Mouse (Mus musculus) kidney, embryonic 14.5 days (tissue): ENCODE data around the gene Xcr1. TPM values are rescaled to one million over a fixed set of nuclear protein-coding genes. Genes with fewer than 3 reads are reported as not detected.
A peak's percentile ranks its signal among the peaks of the same experiment; 100 is the strongest.

Experiments
- ATAC-seq: fragments of 200-750 bp; cut with Nextera tagmentation; 2 replicates; pipeline ENCODE4 v1.8.0; 2017; ENCODE audit warnings: moderate number of reproducible peaks, mild to moderate bottlenecking, moderate TSS enrichment, moderate library complexity; ENCODE audit not compliant: low FRiP score, low TSS enrichment
- H3K27ac ChIP-seq: fragments of 300-500 bp; sonication (generic); 2 replicates; pipeline ENCODE4 v1.5.1; 2014; ENCODE audit warnings: low read depth, mild to moderate bottlenecking, low read length, moderate library complexity, mixed read lengths
- H3K27me3 ChIP-seq: fragments of 300-500 bp; sonication (generic); 2 replicates; pipeline ENCODE4 v1.6.1; 2014; ENCODE audit warnings: mild to moderate bottlenecking, low read length; ENCODE audit not compliant: control insufficient read depth, insufficient read depth
- H3K36me3 ChIP-seq: fragments of 300-500 bp; sonication (generic); 2 replicates; pipeline ENCODE4 v1.6.1; 2014; ENCODE audit warnings: low read length, mixed read lengths; ENCODE audit not compliant: control insufficient read depth, insufficient read depth
- H3K4me1 ChIP-seq: fragments of 300-500 bp; sonication (generic); 2 replicates; pipeline ENCODE4 v1.6.1; 2014; ENCODE audit warnings: low read length, mixed read lengths; ENCODE audit not compliant: control insufficient read depth, insufficient read depth
- H3K4me2 ChIP-seq: fragments of 300-500 bp; sonication (generic); replicated peaks from 2 replicates; pipeline ENCODE4 v1.6.1; 2014; ENCODE audit warnings: low read depth, mild to moderate bottlenecking, low read length
- H3K4me3 ChIP-seq: fragments of 300-500 bp; sonication (generic); 2 replicates; pipeline ENCODE4 v1.5.1; 2014; ENCODE audit warnings: mild to moderate bottlenecking, low read length
- H3K9ac ChIP-seq: fragments of 300-500 bp; sonication (generic); 2 replicates; pipeline ENCODE4 v1.6.1; 2014; ENCODE audit warnings: low read depth, mild to moderate bottlenecking, low read length, moderate library complexity
- H3K9me3 ChIP-seq: fragments of 300-500 bp; sonication (generic); 2 replicates; pipeline ENCODE4 v1.6.1; 2016; ENCODE audit warnings: low read length; ENCODE audit not compliant: control insufficient read depth
- WGBS: fragments of 180-500 bp; shearing (Covaris S2); extraction: QIAGEN DNeasy Blood & Tissue Kit; methylation state at CpG from one replicate; pipeline ENCODE4 v1.1.7; 2014; 5-methylcytosine and 5-hydroxymethylcytosine counted together
- polyA plus RNA-seq: library from polyadenylated mRNA; unstranded; fragments of >200 nt; fragmentation: Nextera tagmentation; extraction: Ambion mirVana; gene quantifications from 2 replicates; pipeline ENCODE4 v1.2.1, GENCODE M21; 2014

The Xcr1 gene
- polyA plus RNA-seq, result not detected in 2 replicates

DNA sequence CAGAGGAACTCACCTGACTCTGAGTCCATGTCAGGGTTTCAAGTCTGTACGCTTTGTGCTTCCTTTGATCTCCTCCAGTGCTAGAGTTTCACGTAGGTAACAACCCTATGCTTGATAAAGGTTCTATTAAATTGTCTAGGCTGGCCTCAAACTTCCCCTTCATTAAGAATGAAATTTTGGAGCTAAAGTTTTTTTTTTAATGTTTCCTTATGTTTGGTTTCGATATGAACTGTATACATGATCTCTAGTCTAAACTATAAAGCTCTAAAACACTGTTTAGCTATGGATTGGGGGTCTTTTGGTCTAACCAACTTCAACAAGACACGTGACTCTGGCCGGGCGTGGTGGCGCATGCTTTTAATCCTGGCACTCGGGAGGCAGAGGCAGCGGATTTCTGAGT is at the start of gene Xcr1:
TSS of gene Xcr1 (minus strand) at position 101 of the 400 bp plus-strand sequence.
- H3K36me3 ChIP-seq, result no peaks in the 10 kb centered on the region
- no peak for ATAC-seq
- H3K9me3 ChIP-seq, result no peaks in the 10 kb centered on the region
- H3K27ac ChIP-seq, result no peak within 1 kb of the TSS
- no peaks in the 10 kb centered on the region for H3K4me1 ChIP-seq
- WGBS, result 83% methylated on average over 9 of the region's 9 CpGs
- no peak within 1 kb of the TSS for H3K9ac ChIP-seq
- no peak within 1 kb of the TSS for H3K4me3 ChIP-seq
- H3K27me3 ChIP-seq, result no peaks in the 10 kb centered on the region
- no peak within 1 kb of the TSS for H3K4me2 ChIP-seq

GRCm38 (mm10) chr9:123872049-123872448 is 10.2 kb upstream of the Xcr1 start:
- no peaks in the 10 kb centered on the region for H3K36me3 ChIP-seq
- H3K4me3 ChIP-seq, result no peak overlapping the region
- 75% methylated on average over 4 of the region's 4 CpGs for WGBS
- no peak overlapping the region for H3K27ac ChIP-seq
- no peaks in the 10 kb centered on the region for H3K4me1 ChIP-seq
- H3K9ac ChIP-seq, result no peak overlapping the region
- H3K27me3 ChIP-seq, result no peaks in the 10 kb centered on the region
- H3K9me3 ChIP-seq, result no peaks in the 10 kb centered on the region
- no peak overlapping the region for H3K4me2 ChIP-seq
- no peak for ATAC-seq

DNA sequence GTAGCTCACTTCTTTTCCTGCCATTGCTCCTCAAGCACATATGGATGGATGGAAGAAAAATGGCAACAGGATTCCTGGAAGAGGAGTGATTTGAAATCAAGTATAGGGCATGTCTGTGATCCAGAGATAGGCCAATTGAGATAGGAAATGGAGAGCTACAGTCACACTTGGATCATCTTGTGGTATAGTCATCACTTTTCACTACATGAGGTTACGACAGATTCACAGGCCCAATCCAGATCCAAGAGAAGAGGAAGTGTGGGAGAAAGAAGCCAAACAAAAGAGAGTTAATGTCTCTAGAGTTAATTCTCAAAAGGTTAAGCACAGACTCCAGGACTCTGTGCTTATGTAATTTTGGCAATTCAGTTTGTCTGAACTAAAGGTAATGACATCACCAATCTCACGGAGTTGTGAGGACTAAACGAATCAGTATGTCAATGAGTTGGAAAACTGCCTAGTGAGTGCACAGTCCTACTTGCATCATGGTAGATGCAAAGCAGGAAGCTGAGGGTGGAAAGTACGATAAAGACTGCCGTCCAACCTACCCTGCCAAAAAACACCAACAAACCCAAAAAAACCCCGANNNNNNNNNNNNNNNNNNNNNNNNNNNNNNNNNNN is 7.4 kb upstream of the Xcr1 start:
- ATAC-seq, result no peak
- 64% methylated on average over 4 of the region's 6 CpGs for WGBS
- no peak overlapping the region for H3K27ac ChIP-seq
- H3K4me3 ChIP-seq, result no peak overlapping the region
- H3K36me3 ChIP-seq, result no peaks in the 10 kb centered on the region
- H3K9me3 ChIP-seq, result no peaks in the 10 kb centered on the region
- no peaks in the 10 kb centered on the region for H3K4me1 ChIP-seq
- no peak overlapping the region for H3K4me2 ChIP-seq
- H3K27me3 ChIP-seq, result no peaks in the 10 kb centered on the region
- H3K9ac ChIP-seq, result no peak overlapping the region

GRCm38 (mm10) chr9:123863641-123864040 is 1.8 kb upstream of the Xcr1 start:
- ATAC-seq, result no peak
- Histone ChIP-seq H3K27me3 (no peaks in the 10 kb centered on the region), H3K4me1 (no peaks in the 10 kb centered on the region), H3K4me2 (no peak overlapping the region), H3K27ac (no peak overlapping the region), H3K36me3 (no peaks in the 10 kb centered on the region), H3K4me3 (no peak overlapping the region), H3K9me3 (no peaks in the 10 kb centered on the region), H3K9ac (no peak overlapping the region)
- WGBS, result 80% methylated on average over 1 of the region's 1 CpGs

GRCm38 (mm10) chr9:123862895-123863616 is 1.2 kb upstream of the Xcr1 start:
- WGBS, result 90% methylated on average over 1 of the region's 1 CpGs
- H3K27me3 ChIP-seq, result no peaks in the 10 kb centered on the region
- no peak for ATAC-seq
- no peak overlapping the region for H3K4me2 ChIP-seq
- H3K4me3 ChIP-seq, result no peak overlapping the region
- no peaks in the 10 kb centered on the region for H3K4me1 ChIP-seq
- H3K36me3 ChIP-seq, result no peaks in the 10 kb centered on the region
- no peak overlapping the region for H3K9ac ChIP-seq
- no peak overlapping the region for H3K27ac ChIP-seq
- no peaks in the 10 kb centered on the region for H3K9me3 ChIP-seq

DNA sequence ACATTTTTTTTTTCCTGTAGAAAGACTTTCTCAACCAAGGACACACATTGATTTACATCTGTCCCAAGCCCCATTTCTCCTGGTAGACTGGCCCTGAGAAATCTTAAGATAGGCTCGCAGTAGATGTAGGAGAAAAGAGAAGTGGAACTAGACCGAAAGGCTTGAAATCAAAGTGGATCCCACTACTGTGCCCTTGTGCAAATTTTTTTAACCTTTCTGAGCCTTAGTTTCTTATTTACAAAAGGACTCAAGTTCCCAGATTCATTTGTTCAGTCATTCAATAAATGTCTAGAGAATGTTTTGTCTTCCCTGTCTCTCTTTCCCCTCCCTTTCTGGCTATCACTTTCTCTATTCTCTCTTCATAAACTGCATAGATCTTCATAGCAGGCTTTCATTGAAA is 5.0 kb downstream of the Xcr1 start:
- Histone ChIP-seq H3K9me3 (no peaks in the 10 kb centered on the region), H3K27me3 (no peaks in the 10 kb centered on the region), H3K4me3 (no peak overlapping the region), H3K4me2 (no peak overlapping the region), H3K4me1 (no peaks in the 10 kb centered on the region), H3K36me3 (no peaks in the 10 kb centered on the region), H3K27ac (no peak overlapping the region), H3K9ac (no peak overlapping the region)
- 92% methylated on average over 2 of the region's 2 CpGs for WGBS
- ATAC-seq, result no peak

DNA sequence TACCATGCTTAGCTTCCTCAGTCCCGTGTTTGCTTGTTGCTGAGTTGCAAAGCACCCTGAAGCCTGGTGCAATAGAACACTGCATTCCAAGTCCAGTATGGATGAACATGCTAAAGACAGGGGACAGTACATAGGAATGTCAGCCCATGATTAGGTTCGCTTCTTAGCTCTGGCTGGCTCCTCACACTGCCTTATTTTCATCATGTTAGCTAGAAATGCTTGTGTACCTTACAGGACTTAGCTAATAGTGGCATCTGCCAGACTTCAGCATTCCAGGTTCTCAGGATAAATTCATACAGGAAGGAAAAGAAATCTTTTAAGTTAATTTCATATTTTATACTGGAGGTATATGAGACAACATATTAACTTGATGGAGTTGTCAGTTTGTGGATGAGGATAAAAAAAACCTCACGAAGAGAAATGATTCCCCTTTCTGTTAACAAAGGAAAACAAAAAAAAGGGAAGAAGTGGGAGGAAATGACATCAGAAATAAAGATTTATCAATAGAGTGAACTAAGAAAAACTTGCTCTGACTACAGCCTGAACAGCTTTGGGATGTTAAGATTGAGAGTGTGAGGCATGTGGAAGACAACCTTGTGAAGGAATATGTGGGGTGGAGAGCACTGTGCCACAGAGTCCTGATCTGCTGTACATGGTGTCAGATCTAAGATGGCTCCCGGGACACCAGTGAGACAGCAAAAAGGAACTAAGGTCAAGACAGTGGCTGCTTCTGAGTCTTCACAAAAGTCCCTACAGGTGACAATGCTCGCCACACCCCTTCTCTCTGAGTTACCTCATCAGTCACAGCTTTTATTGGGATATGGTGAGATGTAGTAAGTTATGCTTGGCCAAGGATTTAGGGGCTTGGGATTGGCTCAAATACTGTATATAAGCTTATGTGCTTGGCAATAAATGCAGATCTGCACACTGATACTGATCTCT is 9.1 kb downstream of the Xcr1 start:
- peak; percentile 8; the same call in 1 of the 2 replicates for ATAC-seq
- H3K4me1 ChIP-seq, result peaks cover 4% of the 10 kb centered on the region; the same call in 1 of the 2 replicates
- 66% methylated on average over 5 of the region's 5 CpGs for WGBS
- H3K36me3 ChIP-seq, result no peaks in the 10 kb centered on the region
- no peak overlapping the region for H3K27ac ChIP-seq
- H3K9ac ChIP-seq, result 0 out of 2 replicates have a peak overlapping the region, but pooled peaks have one; percentile 28
- H3K4me2 ChIP-seq, result peak overlapping the region; percentile 41
- no peaks in the 10 kb centered on the region for H3K9me3 ChIP-seq
- H3K4me3 ChIP-seq, result peak overlapping the region; percentile 29
- no peaks in the 10 kb centered on the region for H3K27me3 ChIP-seq

DNA sequence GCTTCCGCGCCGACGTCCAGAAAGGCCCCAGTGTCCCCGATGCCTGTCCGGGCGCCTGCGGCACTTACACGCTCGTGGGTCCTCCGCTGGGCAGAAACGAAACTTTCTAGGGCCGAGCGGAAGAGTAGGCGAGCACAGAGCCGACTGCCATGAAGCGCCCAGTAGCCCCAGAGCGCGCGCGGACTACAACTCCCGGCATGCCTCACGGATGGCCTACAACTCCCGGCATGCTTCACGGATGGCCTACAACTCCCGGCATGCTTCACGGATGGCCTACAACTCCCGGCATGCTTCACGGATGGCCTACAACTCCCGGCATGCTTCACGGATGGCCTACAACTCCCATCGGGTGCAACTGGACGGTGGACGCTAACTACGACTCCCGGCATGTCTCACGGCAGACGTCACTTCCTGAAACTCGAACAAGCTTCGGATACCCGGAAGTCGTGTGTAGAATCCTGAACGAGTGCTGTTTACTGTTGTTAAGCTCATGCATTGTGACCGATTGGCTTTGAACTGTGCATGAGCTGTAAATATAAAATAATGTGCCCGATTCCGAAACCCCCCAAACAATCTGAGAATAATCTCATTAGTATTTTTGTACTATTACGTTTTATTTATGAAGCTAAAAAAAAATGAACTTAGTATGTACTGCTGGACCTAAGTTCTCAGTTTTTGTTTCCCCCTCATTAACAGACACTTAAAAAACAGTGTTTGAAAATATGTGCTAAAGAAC is 9.9 kb downstream of the Xcr1 start, which contains the start of gene Fyco1:
TSS of gene Fyco1 (minus strand) at position 187 of the 736 bp plus-strand sequence.
- H3K9ac ChIP-seq, result peak within 1 kb of the TSS; percentile 74
- H3K36me3 ChIP-seq, result no peaks in the 10 kb centered on the region
- under 1% methylated on average over 47 of the region's 47 CpGs for WGBS
- ATAC-seq, result peak; percentile 98
- H3K4me3 ChIP-seq, result peak within 1 kb of the TSS; percentile 79
- H3K27me3 ChIP-seq, result no peaks in the 10 kb centered on the region
- no peaks in the 10 kb centered on the region for H3K9me3 ChIP-seq
- peak within 1 kb of the TSS; percentile 70 for H3K4me2 ChIP-seq
- H3K27ac ChIP-seq, result peak within 1 kb of the TSS; percentile 85
- H3K4me1 ChIP-seq, result peaks cover 4% of the 10 kb centered on the region; the same call in 1 of the 2 replicates
